ENCODE assay signal across 24 mouse cellular contexts in the genomic region with DNA sequence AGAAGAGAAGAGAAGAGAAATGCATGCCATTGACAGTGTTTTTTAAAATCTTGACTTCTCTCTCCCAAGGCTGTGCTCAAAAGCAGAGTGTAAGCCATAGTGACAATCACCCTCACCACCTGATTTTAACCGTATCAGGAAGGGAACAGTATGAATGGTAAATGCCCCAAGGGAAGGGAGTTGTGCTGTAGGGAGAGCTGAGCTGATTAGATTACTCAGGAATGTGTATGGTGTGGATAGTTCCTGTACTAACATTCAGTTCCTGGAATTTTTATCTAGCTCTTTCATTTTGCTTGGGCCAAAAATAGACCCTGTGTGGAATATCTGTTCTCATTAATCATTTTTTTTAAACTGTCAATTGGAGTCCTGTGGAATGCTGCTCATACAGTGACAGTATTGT.
DNase-seq lines count a peak whose midpoint lies in the region; ATAC-seq and TF ChIP-seq lines count a peak whose summit lies in the region.
"Had no signal": no experiment of that assay in that cellular context is flagged by ENCODE, and none has a peak within 500 bp of the region (broad histone marks: within the 10 kb centered on the region; RNA-seq: fewer than 3 reads in every experiment).

No protein-coding gene starts in this region.

- H3K4me2 ChIP-seq in heart, embryonic 16.5 days (ENCODE audit: low read depth, low read length) = no peak overlapping the region
- no peak overlapping the region for H3K4me2 ChIP-seq in heart, embryonic 11.5 days
- no peak overlapping the region for H3K4me2 ChIP-seq in lung, embryonic 15.5 days
- H3K4me2 ChIP-seq: hindbrain, embryonic 15.5 days; kidney, embryonic 15.5 days; midbrain, embryonic 12.5 days; neural tube, embryonic 13.5 days had no signal

- no peak overlapping the region for H3K4me3 ChIP-seq in heart, embryonic 16.5 days (ENCODE audit: low read length)
- H3K4me3 ChIP-seq in heart, embryonic 11.5 days (ENCODE audit: low read depth, low read length) = no peak overlapping the region
- no peak overlapping the region for H3K4me3 ChIP-seq in lung, embryonic 15.5 days
- H3K4me3 ChIP-seq in lung, adult 2 months (replicated peaks; ENCODE audit: extremely low read depth, low read depth, low read length) = no peak overlapping the region
- H3K4me3 ChIP-seq: heart, embryonic 10.5 days; hindbrain, embryonic 10.5 days; hindbrain, embryonic 15.5 days; kidney, embryonic 15.5 days; layer of hippocampus, adult 2 months; midbrain, embryonic 12.5 days; neural tube, embryonic 13.5 days had no signal

- TF ChIP-seq POLR2A in lung, adult 2 months (IDR thresholded peaks at IDR 0.05; ENCODE audit: borderline replicate concordance, extremely low read depth, low read depth, low read length) = no peak

- no peaks in the 10 kb centered on the region for H3K36me3 ChIP-seq in heart, embryonic 16.5 days (ENCODE audit: control insufficient read depth, insufficient read depth)
- no peaks in the 10 kb centered on the region for H3K36me3 ChIP-seq in heart, embryonic 11.5 days (ENCODE audit: control insufficient read depth, insufficient read depth, low read length)
- no peaks in the 10 kb centered on the region for H3K36me3 ChIP-seq in lung, embryonic 15.5 days
- H3K36me3 ChIP-seq: hindbrain, embryonic 10.5 days; hindbrain, embryonic 15.5 days; kidney, embryonic 15.5 days; midbrain, embryonic 12.5 days; neural tube, embryonic 13.5 days had no signal

- H3K4me1 ChIP-seq in heart, embryonic 16.5 days (ENCODE audit: control insufficient read depth, insufficient read depth, low read length) = no peaks in the 10 kb centered on the region; the same call in 1 of the 2 replicates
- H3K4me1 ChIP-seq in heart, embryonic 11.5 days (ENCODE audit: control insufficient read depth, insufficient read depth, low read length) = no peaks in the 10 kb centered on the region
- H3K4me1 ChIP-seq in lung, embryonic 15.5 days = 0 out of 2 replicates have a peak, but pooled peaks cover 4% of the 10 kb centered on the region
- no peaks in the 10 kb centered on the region for H3K4me1 ChIP-seq in lung, adult 2 months (ENCODE audit: control insufficient read depth, insufficient read depth, low read length)
- H3K4me1 ChIP-seq: hindbrain, embryonic 15.5 days had no signal

- H3K9ac ChIP-seq in heart, embryonic 16.5 days (ENCODE audit: low read length) = no peak overlapping the region
- H3K9ac ChIP-seq in heart, embryonic 11.5 days (ENCODE audit: low read depth, low read length) = no peak overlapping the region
- no peak overlapping the region for H3K9ac ChIP-seq in lung, embryonic 15.5 days
- H3K9ac ChIP-seq: hindbrain, embryonic 15.5 days; kidney, embryonic 15.5 days; midbrain, embryonic 12.5 days; neural tube, embryonic 13.5 days had no signal

- H3K27me3 ChIP-seq in heart, embryonic 16.5 days (ENCODE audit: control insufficient read depth, insufficient read depth, low read length) = no peaks in the 10 kb centered on the region
- no peaks in the 10 kb centered on the region for H3K27me3 ChIP-seq in heart, embryonic 11.5 days (ENCODE audit: control insufficient read depth, insufficient read depth, low read length)
- no peaks in the 10 kb centered on the region for H3K27me3 ChIP-seq in lung, embryonic 15.5 days
- H3K27me3 ChIP-seq: CH12.LX; hindbrain, embryonic 15.5 days; kidney, embryonic 15.5 days; midbrain, embryonic 12.5 days; neural tube, embryonic 13.5 days had no signal

- peak overlapping the region; percentile 66 for H3K27ac ChIP-seq in heart, embryonic 16.5 days (ENCODE audit: low read length)
- no peak overlapping the region for H3K27ac ChIP-seq in heart, embryonic 11.5 days (ENCODE audit: low read depth, low read length)
- H3K27ac ChIP-seq in lung, embryonic 15.5 days = no peak overlapping the region
- H3K27ac ChIP-seq: heart, embryonic 10.5 days; hindbrain, embryonic 10.5 days; hindbrain, embryonic 15.5 days; kidney, embryonic 15.5 days; layer of hippocampus, adult 2 months; midbrain, embryonic 12.5 days; neural tube, embryonic 13.5 days had no signal

- DNase-seq in lung, adult 2 months = no peak
- peak; percentile 22 for DNase-seq in mesoderm, embryonic 11.5 days (ENCODE audit: low read depth, low spot score)
- DNase-seq in left cerebral cortex, adult 11 months (ENCODE audit: low spot score) = no peak
- DNase-seq: adrenal gland, postnatal 10 days; cerebellum, adult 8-10 months; cerebellum, postnatal 25 days; gastrocnemius, postnatal 14 days; kidney, adult 11 months; kidney, postnatal 25 days; liver; lung, postnatal 36 days had no signal

- TF ChIP-seq CTCF in lung, adult 2 months (IDR thresholded peaks at IDR 0.05; ENCODE audit: insufficient read depth, low read length) = no peak

- peaks cover 5% of the 10 kb centered on the region; the same call in 1 of the 2 replicates for H3K9me3 ChIP-seq in heart, embryonic 16.5 days (replicated peaks; ENCODE audit: control insufficient read depth, low read length)
- H3K9me3 ChIP-seq in heart, embryonic 11.5 days (replicated peaks; ENCODE audit: control insufficient read depth, low read length) = no peaks in the 10 kb centered on the region
- no peaks in the 10 kb centered on the region for H3K9me3 ChIP-seq in lung, embryonic 15.5 days
- H3K9me3 ChIP-seq: hindbrain, embryonic 15.5 days; kidney, embryonic 15.5 days; midbrain, embryonic 12.5 days; neural tube, embryonic 13.5 days had no signal

- ATAC-seq in heart, embryonic 16.5 days (replicated peaks; ENCODE audit: extremely low read depth, insufficient read depth, low FRiP score) = no peak; the same call in 1 of the 2 replicates
- no peak; the same call in 1 of the 2 replicates for ATAC-seq in heart, embryonic 11.5 days (replicated peaks; ENCODE audit: insufficient number of reproducible peaks, low FRiP score, low TSS enrichment)
- 0 out of 2 replicates have a peak, but pooled peaks have one; percentile 23 for ATAC-seq in lung, embryonic 15.5 days (ENCODE audit: borderline replicate concordance, extremely low read depth, low FRiP score, low TSS enrichment)
- ATAC-seq: forebrain, embryonic 14.5 days; inflammation-experienced regulatory T-cells, adult 6 months had no signal

- WGBS in heart, embryonic 16.5 days = 11% methylated on average over 1 of the region's 1 CpGs
- WGBS in heart, embryonic 11.5 days (ENCODE audit: insufficient replicate concordance) = 15% methylated on average over 1 of the region's 1 CpGs
- 23% methylated on average over 1 of the region's 1 CpGs for WGBS in lung, embryonic 15.5 days
- WGBS in lung, adult 2 months = 29% methylated on average over 1 of the region's 1 CpGs
